Mouse (Mus musculus) cerebellum, adult 2 months (tissue): ENCODE results near the gene Znrf3.

Experiments
- CTCF ChIP-seq: fragments of 200-500 bp; IDR thresholded peaks from 2 replicates; pipeline ENCODE4 v1.5.1; 2011; ENCODE audit warnings: low read depth, mild to moderate bottlenecking, control low read depth, low read length, moderate library complexity, borderline replicate concordance; ENCODE audit not compliant: insufficient read depth
- POLR2A ChIP-seq: fragments of 200-500 bp; IDR thresholded peaks from 2 replicates; pipeline ENCODE4 v1.6.1; 2011; ENCODE audit warnings: low read length, control low read depth, borderline replicate concordance; ENCODE audit not compliant: insufficient read depth

DNA sequence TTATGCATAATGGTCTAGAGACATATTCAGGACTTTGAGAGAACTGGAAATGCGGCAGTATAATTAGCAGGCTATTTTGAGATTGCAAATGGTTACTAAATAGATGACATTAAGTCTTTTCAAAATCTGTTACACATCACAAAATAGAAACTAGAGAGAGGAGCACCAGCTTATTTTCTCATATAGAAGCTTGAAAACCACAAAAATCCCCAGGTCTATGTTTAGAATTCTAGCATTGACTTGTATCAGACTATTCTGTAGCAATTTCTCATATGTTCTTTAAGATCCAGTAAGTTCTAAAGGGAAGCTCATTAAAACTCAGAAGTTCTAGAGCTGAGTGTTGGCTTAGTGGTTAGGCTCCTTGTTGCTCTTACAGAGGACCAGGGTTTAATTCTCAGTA lies 104.9 kb downstream of the Znrf3 start:
- TF ChIP-seq CTCF (no peak), POLR2A (no peak)
